Mouse (Mus musculus): ENCODE measurements around the gene Oosp3. TPM values are rescaled to one million over a fixed set of nuclear protein-coding genes. Genes with fewer than 3 reads are reported as not detected.

Oosp3 gene
- polyA plus RNA-seq (2021), result not detected

DNA sequence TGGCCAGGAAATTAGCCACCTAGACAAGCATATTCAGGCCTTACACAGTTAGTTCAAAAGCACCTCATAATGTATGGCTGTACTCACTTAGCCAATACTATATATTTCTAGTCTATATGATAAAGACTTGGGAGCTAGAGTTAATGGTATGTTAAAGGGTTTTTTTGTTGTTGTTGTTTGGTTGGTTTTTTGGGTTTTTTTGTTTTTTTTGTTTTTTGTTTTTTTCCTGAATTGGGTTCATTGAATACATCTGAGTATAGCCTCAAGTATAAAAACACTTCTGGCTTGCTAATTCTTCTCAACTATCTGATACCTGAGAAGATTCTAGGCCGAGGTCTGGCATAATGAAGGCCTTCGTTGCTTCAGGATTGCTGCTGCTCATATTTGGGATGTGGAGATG lies at the start of gene Oosp3:
Gene Oosp3, plus strand, starts transcription at position 301 of the 400 bp plus-strand sequence.
- TF ChIP-seq CTCF (IDR thresholded peaks at IDR 0.05), result no peak

GRCm38 (mm10) chr19:11649564-11649963 lies 47.3 kb upstream of the Oosp3 start:
- DNase-seq (ENCODE audit: low read depth, low spot score), result no peak
- ChIA-PET CTCF (interaction anchor here (1.5 to 2.6 kb wide), 2 partner anchors 9 to 10 kb away, joined by 3 to 6 read pairs; partner anchors contain the start of gene Ms4a3), POLR2A (no interaction called here)
- ATAC-seq, result no peak
- H3K27me3 ChIP-seq, result no peaks in the 10 kb centered on the region
- in situ Hi-C loops (cut with MboI; ENCODE audit: low pct_unique_long_range_greater_than_20kb), result no loop called here
- no peak for TF ChIP-seq CTCF (IDR thresholded peaks at IDR 0.05)

More for the DNA sequence above, at the start of gene Oosp3:
- no peaks in the 10 kb centered on the region for H3K27me3 ChIP-seq
- CTCF ChIA-PET, result no interaction called here
- in situ Hi-C loops (cut with MboI; ENCODE audit: low pct_unique_long_range_greater_than_20kb), result no loop called here
- POLR2A ChIA-PET, result no interaction called here
- ATAC-seq (no peak), DNase-seq (ENCODE audit: low read depth, low spot score) (no peak)

- no peak for DNase-seq (ENCODE audit: low read depth, low spot score)
- ATAC-seq, result no peak
- no peaks in the 10 kb centered on the region for H3K27me3 ChIP-seq
- TF ChIP-seq CTCF (IDR thresholded peaks at IDR 0.05), result no peak
- in situ Hi-C loops (cut with MboI; ENCODE audit: low pct_unique_long_range_greater_than_20kb), result no loop called here
- CTCF ChIA-PET, result interaction anchor here (1.8 kb wide), 1 partner anchor 10 kb away, joined by 6 read pairs; no protein-coding TSS in a partner anchor
- POLR2A ChIA-PET, result no interaction called here
Observed at GRCm38 (mm10) chr19:11659142-11659541, 37.7 kb upstream of the Oosp3 start.

GRCm38 (mm10) chr19:11660459-11660858 lies 36.4 kb upstream of the Oosp3 start, which contains the start of gene Oosp2:
Gene Oosp2, minus strand, starts transcription at chr19:11660559.
- ChIA-PET CTCF (no interaction called here), POLR2A (no interaction called here)
- DNase-seq (ENCODE audit: low read depth, low spot score), result no peak
- no peaks in the 10 kb centered on the region for H3K27me3 ChIP-seq
- in situ Hi-C loops (cut with MboI; ENCODE audit: low pct_unique_long_range_greater_than_20kb), result no loop called here
- no peak for TF ChIP-seq CTCF (IDR thresholded peaks at IDR 0.05)
- ATAC-seq, result no peak

GRCm38 (mm10) chr19:11661562-11661961 lies 35.3 kb upstream of the Oosp3 start:
- in situ Hi-C loops (cut with MboI; ENCODE audit: low pct_unique_long_range_greater_than_20kb), result no loop called here
- TF ChIP-seq CTCF (IDR thresholded peaks at IDR 0.05), result no peak
- ATAC-seq (no peak), DNase-seq (ENCODE audit: low read depth, low spot score) (no peak)
- H3K27me3 ChIP-seq, result no peaks in the 10 kb centered on the region
- POLR2A ChIA-PET, result no interaction called here
- CTCF ChIA-PET, result no interaction called here

GRCm38 (mm10) chr19:11690839-11691238 lies 6.0 kb upstream of the Oosp3 start, which contains the start of gene Oosp1:
Gene Oosp1, minus strand, starts transcription at chr19:11691150.
- POLR2A ChIA-PET, result no interaction called here
- TF ChIP-seq CTCF (IDR thresholded peaks at IDR 0.05), result no peak
- in situ Hi-C loops (cut with MboI; ENCODE audit: low pct_unique_long_range_greater_than_20kb), result no loop called here
- no peak for ATAC-seq
- H3K27me3 ChIP-seq, result no peaks in the 10 kb centered on the region
- no peak for DNase-seq (ENCODE audit: low read depth, low spot score)
- CTCF ChIA-PET, result interaction anchor here (1.0 kb wide), 1 partner anchor 29 kb away, joined by 3 read pairs; no protein-coding TSS in a partner anchor

GRCm38 (mm10) chr19:11691454-11691853 lies 5.4 kb upstream of the Oosp3 start:
- no peak for TF ChIP-seq CTCF (IDR thresholded peaks at IDR 0.05)
- no peaks in the 10 kb centered on the region for H3K27me3 ChIP-seq
- ChIA-PET CTCF (no interaction called here), POLR2A (no interaction called here)
- in situ Hi-C loops (cut with MboI; ENCODE audit: low pct_unique_long_range_greater_than_20kb), result no loop called here
- ATAC-seq, result no peak
- no peak for DNase-seq (ENCODE audit: low read depth, low spot score)

DNA sequence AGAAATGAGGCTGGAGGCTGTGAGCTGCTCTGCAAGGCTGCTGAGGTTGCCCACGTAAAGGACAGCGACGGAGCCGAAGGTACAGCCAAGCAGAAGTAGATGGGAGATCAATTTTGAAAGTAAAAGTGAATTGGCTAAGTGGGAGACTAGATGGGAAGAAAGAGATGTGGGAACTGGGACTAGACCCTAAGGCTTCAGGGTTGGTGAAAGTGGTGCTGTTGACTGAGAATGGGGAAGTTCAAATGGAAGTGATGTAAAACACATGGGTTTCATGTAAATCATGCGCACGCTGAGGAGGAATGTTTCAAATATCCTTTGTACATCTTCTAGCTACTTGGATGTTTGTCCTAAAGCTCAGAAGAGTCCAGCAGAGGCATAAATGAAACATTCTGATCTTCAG lies 1.5 kb downstream of the Oosp3 start:
- ChIA-PET CTCF (no interaction called here), POLR2A (no interaction called here)
- in situ Hi-C loops (cut with MboI; ENCODE audit: low pct_unique_long_range_greater_than_20kb), result no loop called here
- ATAC-seq, result no peak
- no peaks in the 10 kb centered on the region for H3K27me3 ChIP-seq
- no peak for TF ChIP-seq CTCF (IDR thresholded peaks at IDR 0.05)
- no peak for DNase-seq (ENCODE audit: low read depth, low spot score)

DNA sequence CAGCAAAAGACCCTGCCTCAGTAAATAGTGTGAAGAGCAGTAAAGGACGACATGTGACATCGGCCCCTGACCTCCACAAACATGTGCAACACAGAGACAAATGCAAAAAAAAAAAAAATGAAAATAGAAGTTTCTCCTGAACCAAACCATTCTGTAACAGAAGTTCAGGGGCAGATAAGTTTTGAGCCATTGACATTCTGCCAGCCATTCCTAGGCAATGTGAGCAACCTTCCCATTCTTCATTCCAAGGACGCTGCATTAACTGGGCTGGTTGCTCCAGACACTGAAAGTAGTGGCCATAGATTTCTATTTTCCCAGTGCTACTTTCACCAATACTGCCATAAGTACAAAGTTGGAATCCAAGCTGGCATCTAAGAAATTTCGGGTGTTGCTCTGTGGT lies 15.6 kb downstream of the Oosp3 start:
- TF ChIP-seq CTCF (IDR thresholded peaks at IDR 0.05), result no peak
- H3K27me3 ChIP-seq, result no peaks in the 10 kb centered on the region
- in situ Hi-C loops (cut with MboI; ENCODE audit: low pct_unique_long_range_greater_than_20kb), result no loop called here
- ATAC-seq (no peak), DNase-seq (ENCODE audit: low read depth, low spot score) (no peak)
- ChIA-PET POLR2A (no interaction called here), CTCF (no interaction called here)

DNA sequence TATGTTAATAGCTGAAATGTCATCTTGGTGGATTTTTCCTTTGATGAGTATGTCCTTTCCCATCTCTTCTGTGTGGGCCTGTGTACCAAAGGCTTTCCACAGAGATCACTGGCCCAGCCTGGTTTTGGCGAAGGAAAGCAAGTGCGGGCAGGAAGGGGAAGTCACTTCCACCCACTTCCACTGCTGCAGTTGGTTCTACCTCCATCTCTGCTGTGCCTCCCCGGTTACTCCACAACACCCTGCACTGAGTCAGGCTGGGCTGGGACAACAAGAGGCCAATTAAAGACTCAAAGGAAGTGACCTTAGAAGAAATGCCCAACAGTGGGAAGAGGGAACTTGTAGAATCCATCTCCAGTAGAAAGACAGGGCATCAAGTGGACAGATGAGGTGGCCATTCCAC lies 23.2 kb downstream of the Oosp3 start:
- ChIA-PET POLR2A (no interaction called here), CTCF (interaction anchor here (1.1 kb wide), 1 partner anchor 30 kb away, joined by 3 read pairs; no protein-coding TSS in a partner anchor)
- no peak for ATAC-seq
- no peak for TF ChIP-seq CTCF (IDR thresholded peaks at IDR 0.05)
- no peak for DNase-seq (ENCODE audit: low read depth, low spot score)
- H3K27me3 ChIP-seq, result no peaks in the 10 kb centered on the region
- in situ Hi-C loops (cut with MboI; ENCODE audit: low pct_unique_long_range_greater_than_20kb), result no loop called here

DNA sequence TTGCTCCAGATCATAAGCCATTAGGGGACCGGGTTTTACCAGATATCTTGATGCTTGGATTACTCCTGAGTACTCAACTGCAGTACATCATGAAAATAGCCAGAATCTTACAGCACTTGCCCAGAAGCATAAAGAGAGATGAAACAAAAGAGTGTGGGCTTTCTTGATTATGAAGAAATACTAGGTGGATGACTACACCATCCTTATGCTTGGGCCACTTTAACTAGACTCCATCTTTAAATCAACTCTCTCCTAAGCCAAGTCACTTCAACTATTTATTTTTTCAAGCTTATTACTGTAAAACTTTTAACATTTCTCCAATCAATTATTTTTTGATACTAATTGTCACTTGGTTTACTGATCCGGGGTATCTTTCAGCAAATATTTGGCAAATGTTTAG lies 27.0 kb downstream of the Oosp3 start:
- in situ Hi-C loops (cut with MboI; ENCODE audit: low pct_unique_long_range_greater_than_20kb), result no loop called here
- CTCF ChIA-PET, result interaction anchor here (1.0 kb wide), 1 partner anchor 442 kb away, joined by 3 read pairs; no protein-coding TSS in a partner anchor
- no peak for ATAC-seq

GRCm38 (mm10) chr19:11724275-11724674 lies 27.4 kb downstream of the Oosp3 start:
- DNase-seq (ENCODE audit: low read depth, low spot score) (no peak), ATAC-seq (no peak)
- no peaks in the 10 kb centered on the region for H3K27me3 ChIP-seq
- POLR2A ChIA-PET, result no interaction called here
- no peak for TF ChIP-seq CTCF (IDR thresholded peaks at IDR 0.05)
- CTCF ChIA-PET, result interaction anchor here (1.0 kb wide), 1 partner anchor 443 kb away, joined by 3 read pairs; no protein-coding TSS in a partner anchor
- in situ Hi-C loops (cut with MboI; ENCODE audit: low pct_unique_long_range_greater_than_20kb), result no loop called here

More for the DNA sequence above, 27.0 kb downstream of the Oosp3 start:
- POLR2A ChIA-PET, result no interaction called here
- no peak for DNase-seq (ENCODE audit: low read depth, low spot score)
- no peaks in the 10 kb centered on the region for H3K27me3 ChIP-seq
- no peak for TF ChIP-seq CTCF (IDR thresholded peaks at IDR 0.05)
